Mouse (Mus musculus): ENCODE measurements at regions not wholly inside any gene's neighbourhood (a gene's known extent, or its start where the extent isn't known, plus 50 kb on each side); places are given as distances from the start of the nearest gene placed in this dataset.

- no peaks in the 10 kb centered on the region for H3K9me3 ChIP-seq (replicated peaks; ENCODE audit: control insufficient read depth, low read length)
- ATAC-seq (ENCODE audit: low read depth) = no peak
- no peak overlapping the region for H3K9ac ChIP-seq (ENCODE audit: low read depth, low read length)
- H3K4me1 ChIP-seq (ENCODE audit: control insufficient read depth, low read depth, low read length) = no peaks in the 10 kb centered on the region
- H3K4me3 ChIP-seq (ENCODE audit: low read depth, low read length) = no peak overlapping the region
- no peaks in the 10 kb centered on the region for H3K27me3 ChIP-seq (ENCODE audit: control insufficient read depth, insufficient read depth, low read depth, low read length)
- H3K27ac ChIP-seq (ENCODE audit: low read length) = no peak overlapping the region
- no peak overlapping the region for H3K4me2 ChIP-seq (ENCODE audit: low read depth, low read length)
- 50% methylated on average over 6 of the region's 6 CpGs for WGBS (ENCODE audit: insufficient replicate concordance)
- no peaks in the 10 kb centered on the region for H3K36me3 ChIP-seq (ENCODE audit: control insufficient read depth, insufficient read depth)
Measured at GRCm38 (mm10) chr10:30002950-30003636, 197.3 kb downstream of the Cenpw start.

DNA sequence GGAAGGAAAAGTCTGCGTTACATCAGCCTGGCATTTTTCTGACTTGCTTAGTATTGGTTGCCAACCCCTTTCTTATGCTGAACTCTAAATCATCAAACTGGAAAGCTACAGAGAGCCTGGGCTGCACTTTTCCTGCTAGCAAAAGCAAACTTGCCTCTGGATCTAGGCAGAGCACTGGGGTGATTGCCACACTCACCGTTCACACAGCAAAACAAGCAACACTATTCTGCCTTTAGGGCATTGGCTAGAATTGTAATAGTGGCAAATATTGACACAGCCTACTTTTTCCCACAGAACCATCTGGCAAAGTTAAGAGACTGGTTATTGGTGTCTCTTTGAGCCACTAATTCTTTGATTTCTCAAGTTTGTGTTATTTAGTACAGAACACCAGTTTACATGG is 199.5 kb downstream of the Cenpw start:
- Histone ChIP-seq H3K4me2 (ENCODE audit: low read depth, low read length) (no peak overlapping the region), H3K27me3 (ENCODE audit: control insufficient read depth, insufficient read depth, low read depth, low read length) (no peaks in the 10 kb centered on the region), H3K4me3 (ENCODE audit: low read depth, low read length) (no peak overlapping the region), H3K9ac (ENCODE audit: low read depth, low read length) (no peak overlapping the region), H3K36me3 (ENCODE audit: control insufficient read depth, insufficient read depth) (no peaks in the 10 kb centered on the region), H3K4me1 (ENCODE audit: control insufficient read depth, low read depth, low read length) (no peaks in the 10 kb centered on the region), H3K9me3 (replicated peaks; ENCODE audit: control insufficient read depth, low read length) (no peaks in the 10 kb centered on the region), H3K27ac (ENCODE audit: low read length) (no peak overlapping the region)
- 59% methylated on average over 2 of the region's 2 CpGs for WGBS (ENCODE audit: insufficient replicate concordance)
- ATAC-seq (ENCODE audit: low read depth) = peak; percentile 51; the same call in 1 of the 2 replicates

GRCm38 (mm10) chr10:29981539-29981938 is 218.8 kb downstream of the Cenpw start:
- no peak for ATAC-seq (ENCODE audit: low read depth)
- Histone ChIP-seq H3K27ac (ENCODE audit: low read length) (no peak overlapping the region), H3K9me3 (replicated peaks; ENCODE audit: control insufficient read depth, low read length) (no peaks in the 10 kb centered on the region), H3K4me1 (ENCODE audit: control insufficient read depth, low read depth, low read length) (no peaks in the 10 kb centered on the region), H3K27me3 (ENCODE audit: control insufficient read depth, insufficient read depth, low read depth, low read length) (no peaks in the 10 kb centered on the region), H3K9ac (ENCODE audit: low read depth, low read length) (no peak overlapping the region), H3K36me3 (ENCODE audit: control insufficient read depth, insufficient read depth) (no peaks in the 10 kb centered on the region), H3K4me2 (ENCODE audit: low read depth, low read length) (no peak overlapping the region), H3K4me3 (ENCODE audit: low read depth, low read length) (no peak overlapping the region)
- WGBS (ENCODE audit: insufficient replicate concordance) = 61% methylated on average over 2 of the region's 2 CpGs
